Mouse (Mus musculus): ENCODE measurements around the gene Gm10974. TPM values are rescaled to one million over a fixed set of nuclear protein-coding genes. Genes with fewer than 3 reads are reported as not detected.
A peak's percentile ranks its signal among the peaks of the same experiment; 100 is the strongest.

Gene Gm10974
- not detected for total RNA-seq (2021)
- long read RNA-seq, experiment 1, partial matches to known transcripts, result 0 of 1 reads
- long read RNA-seq, experiment 1, other reads (novel, unspliced or antisense), result 1 of 1 reads
- long read RNA-seq, experiment 2, result 0 reads

GRCm38 (mm10) chr7:66365904-66366303, at the start of gene Gm10974:
TSS of gene Gm10974 (plus strand) at chr7:66365905.
- DNase-seq, result no peak

GRCm38 (mm10) chr7:66318147-66318546, 47.6 kb upstream of the Gm10974 start:
- DNase-seq, result no peak

GRCm38 (mm10) chr7:66320996-66321395, 44.7 kb upstream of the Gm10974 start:
- peak; percentile 36 for DNase-seq

- no peak for DNase-seq
Measured at GRCm38 (mm10) chr7:66323252-66324015, 42.3 kb upstream of the Gm10974 start.

- no peak for DNase-seq
Measured at GRCm38 (mm10) chr7:66325419-66326053, 40.2 kb upstream of the Gm10974 start.

GRCm38 (mm10) chr7:66327516-66327915, 38.2 kb upstream of the Gm10974 start:
- DNase-seq, result no peak

- no peak for DNase-seq
Measured at GRCm38 (mm10) chr7:66330610-66331009, 35.1 kb upstream of the Gm10974 start.

GRCm38 (mm10) chr7:66332340-66332739, 33.4 kb upstream of the Gm10974 start:
- no peak for DNase-seq

GRCm38 (mm10) chr7:66333906-66334500, 31.7 kb upstream of the Gm10974 start:
- no peak for DNase-seq

GRCm38 (mm10) chr7:66336955-66337354, 28.8 kb upstream of the Gm10974 start:
- DNase-seq, result no peak

GRCm38 (mm10) chr7:66339625-66340024, 26.1 kb upstream of the Gm10974 start:
- no peak for DNase-seq

GRCm38 (mm10) chr7:66340044-66340443, 25.7 kb upstream of the Gm10974 start:
- no peak for DNase-seq

GRCm38 (mm10) chr7:66342323-66342722, 23.4 kb upstream of the Gm10974 start:
- DNase-seq, result peak; percentile 79

- no peak for DNase-seq
Measured at GRCm38 (mm10) chr7:66342831-66343230, 22.9 kb upstream of the Gm10974 start.

- no peak for DNase-seq
Measured at GRCm38 (mm10) chr7:66343307-66343706, 22.4 kb upstream of the Gm10974 start.

GRCm38 (mm10) chr7:66346959-66347663, 18.6 kb upstream of the Gm10974 start:
- DNase-seq, result no peak

GRCm38 (mm10) chr7:66348588-66348987, 17.1 kb upstream of the Gm10974 start:
- DNase-seq, result no peak

GRCm38 (mm10) chr7:66349670-66350069, 16.0 kb upstream of the Gm10974 start:
- DNase-seq, result no peak

- DNase-seq, result no peak
Measured at GRCm38 (mm10) chr7:66351074-66351473, 14.6 kb upstream of the Gm10974 start.

- no peak for DNase-seq
Measured at GRCm38 (mm10) chr7:66354911-66355310, 10.8 kb upstream of the Gm10974 start.

GRCm38 (mm10) chr7:66355791-66356522, 9.7 kb upstream of the Gm10974 start:
- DNase-seq, result no peak

GRCm38 (mm10) chr7:66358461-66358860, 7.2 kb upstream of the Gm10974 start:
- DNase-seq, result no peak
